22 mouse cellular contexts compared by ENCODE assay signal in the genomic region with DNA sequence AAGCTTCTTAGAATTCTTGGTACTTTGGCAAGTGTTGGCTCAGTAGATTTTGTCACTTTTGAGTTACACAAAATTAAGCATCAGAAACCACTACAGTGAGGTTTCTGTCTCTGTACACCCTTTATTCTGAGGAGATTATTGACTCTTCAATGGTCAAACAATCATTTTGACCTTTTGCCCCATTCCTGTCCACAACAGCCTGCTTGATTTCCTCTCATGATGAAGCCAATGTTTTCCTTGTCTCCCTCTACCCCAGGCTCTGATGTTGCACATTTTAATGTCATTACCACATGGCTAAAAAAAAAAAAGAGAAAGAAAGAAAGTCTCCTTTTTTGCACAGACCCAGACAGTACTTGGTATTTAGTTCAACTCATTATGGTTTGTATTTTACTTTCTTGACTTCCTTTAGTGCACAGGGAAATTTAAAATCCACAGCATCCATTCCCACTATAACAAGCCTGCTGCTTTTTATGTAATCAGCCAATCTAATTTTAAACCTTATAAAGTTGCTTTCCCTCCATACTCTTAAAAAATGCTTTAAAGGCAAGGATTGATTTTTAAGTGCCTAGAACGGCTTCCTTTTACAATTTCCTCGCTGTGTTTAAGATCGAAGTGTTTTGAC.
DNase-seq lines count a peak whose midpoint lies in the region; ATAC-seq and TF ChIP-seq lines count a peak whose summit lies in the region.
"Had no signal": no experiment of that assay in that cellular context is flagged by ENCODE, and none has a peak within 500 bp of the region (broad histone marks: within the 10 kb centered on the region; RNA-seq: fewer than 3 reads in every experiment).

No protein-coding gene starts in this region.

- 22% methylated on average over 3 of the region's 3 CpGs for WGBS in kidney, postnatal 0 days
- 29% methylated on average over 3 of the region's 3 CpGs for WGBS in kidney, embryonic 16.5 days
- WGBS in stomach, postnatal 0 days = 23% methylated on average over 3 of the region's 3 CpGs

- H3K27ac ChIP-seq in kidney, postnatal 0 days = no peak overlapping the region
- H3K27ac ChIP-seq in kidney, embryonic 16.5 days (ENCODE audit: low read length) = no peak overlapping the region
- H3K27ac ChIP-seq in stomach, postnatal 0 days (replicated peaks) = no peak overlapping the region
- H3K27ac ChIP-seq: embryonic facial prominence, embryonic 12.5 days; forebrain, embryonic 12.5 days; heart, embryonic 10.5 days; hindbrain, embryonic 12.5 days had no signal

- no peaks in the 10 kb centered on the region for H3K36me3 ChIP-seq in kidney, postnatal 0 days (ENCODE audit: insufficient read depth, low read length)
- H3K36me3 ChIP-seq in kidney, embryonic 16.5 days (ENCODE audit: insufficient read depth, low read length) = no peaks in the 10 kb centered on the region
- H3K36me3 ChIP-seq in stomach, postnatal 0 days (ENCODE audit: control insufficient read depth, insufficient read depth, low read length) = no peaks in the 10 kb centered on the region
- H3K36me3 ChIP-seq: embryonic facial prominence, embryonic 12.5 days; forebrain, embryonic 12.5 days; heart, embryonic 10.5 days; hindbrain, embryonic 12.5 days had no signal

- TF ChIP-seq CTCF in kidney, postnatal 0 days (IDR thresholded peaks at IDR 0.05; ENCODE audit: low read depth) = no peak
- no peak for TF ChIP-seq CTCF in stomach, postnatal 0 days (IDR thresholded peaks at IDR 0.05; ENCODE audit: low read depth)

- DNase-seq in kidney, postnatal 0 days (ENCODE audit: low spot score) = peak; percentile 17
- DNase-seq in Muller cell, postnatal 12 days (ENCODE audit: inconsistent ontology term) = peak; percentile 16
- peak; percentile 19 for DNase-seq in brain, adult 2 months (ENCODE audit: low read depth, low spot score)
- DNase-seq in embryo, embryonic 11 days = peak; percentile 20
- DNase-seq in thymus, postnatal 10 days (ENCODE audit: low spot score in 2 of 2) = no peak
- DNase-seq in stomach, postnatal 0 days (ENCODE audit: low spot score) = no peak
- DNase-seq in urinary bladder, postnatal 14 days (ENCODE audit: low spot score) = no peak
- DNase-seq: adrenal gland, adult 8-10 months; adrenal gland, postnatal 36 days; cerebellum, adult 18-20 months; cerebellum, postnatal 10 days; gastrocnemius, postnatal 10 days; heart, adult 18-20 months; heart, postnatal 10 days; heart, postnatal 4 days had no signal

- no peak overlapping the region for H3K4me2 ChIP-seq in kidney, postnatal 0 days (ENCODE audit: low read length)
- no peak overlapping the region for H3K4me2 ChIP-seq in kidney, embryonic 16.5 days (replicated peaks; ENCODE audit: low read depth, low read length)
- H3K4me2 ChIP-seq in stomach, postnatal 0 days (replicated peaks; ENCODE audit: low read depth) = no peak overlapping the region
- H3K4me2 ChIP-seq: embryonic facial prominence, embryonic 12.5 days; forebrain, embryonic 12.5 days; hindbrain, embryonic 12.5 days had no signal

- no peak overlapping the region for H3K9ac ChIP-seq in kidney, postnatal 0 days (ENCODE audit: low read depth, low read length)
- no peak overlapping the region for H3K9ac ChIP-seq in kidney, embryonic 16.5 days (replicated peaks; ENCODE audit: low read length)
- H3K9ac ChIP-seq in stomach, postnatal 0 days (ENCODE audit: low read length) = no peak overlapping the region
- H3K9ac ChIP-seq: embryonic facial prominence, embryonic 12.5 days; forebrain, embryonic 12.5 days; hindbrain, embryonic 12.5 days had no signal

- no peaks in the 10 kb centered on the region for H3K4me1 ChIP-seq in kidney, postnatal 0 days (replicated peaks; ENCODE audit: insufficient read depth, low read length)
- H3K4me1 ChIP-seq in kidney, embryonic 16.5 days (ENCODE audit: insufficient read depth, low read length) = no peaks in the 10 kb centered on the region
- no peaks in the 10 kb centered on the region for H3K4me1 ChIP-seq in stomach, postnatal 0 days (replicated peaks; ENCODE audit: control insufficient read depth, insufficient read depth)
- H3K4me1 ChIP-seq: embryonic facial prominence, embryonic 12.5 days; forebrain, embryonic 12.5 days; heart, embryonic 10.5 days; hindbrain, embryonic 12.5 days had no signal

- H3K4me3 ChIP-seq in kidney, postnatal 0 days (replicated peaks; ENCODE audit: low read depth, low read length) = no peak overlapping the region
- H3K4me3 ChIP-seq in kidney, embryonic 16.5 days (ENCODE audit: low read length) = no peak overlapping the region
- no peak overlapping the region for H3K4me3 ChIP-seq in stomach, postnatal 0 days (ENCODE audit: low read depth, low read length)
- H3K4me3 ChIP-seq: embryonic facial prominence, embryonic 12.5 days; forebrain, embryonic 12.5 days; heart, embryonic 10.5 days; hindbrain, embryonic 12.5 days had no signal

- no peak for ATAC-seq in kidney, postnatal 0 days (replicated peaks; ENCODE audit: low FRiP score, low read depth)
- no peak for ATAC-seq in kidney, embryonic 16.5 days (ENCODE audit: low FRiP score, low TSS enrichment)
- ATAC-seq in stomach, postnatal 0 days (ENCODE audit: low FRiP score, low TSS enrichment) = no peak
- ATAC-seq: hindbrain, embryonic 16.5 days; inflammation-experienced regulatory T-cells, adult 6 months had no signal

- H3K27me3 ChIP-seq in kidney, postnatal 0 days (ENCODE audit: insufficient read depth, low read length) = no peaks in the 10 kb centered on the region
- H3K27me3 ChIP-seq in kidney, embryonic 16.5 days (ENCODE audit: insufficient read depth, low read length) = no peaks in the 10 kb centered on the region
- H3K27me3 ChIP-seq in stomach, postnatal 0 days (ENCODE audit: control insufficient read depth, insufficient read depth, low read length) = no peaks in the 10 kb centered on the region
- H3K27me3 ChIP-seq: embryonic facial prominence, embryonic 12.5 days; forebrain, embryonic 12.5 days; hindbrain, embryonic 12.5 days had no signal

- no peak for TF ChIP-seq EP300 in stomach, postnatal 0 days (optimal IDR thresholded peaks at IDR 0.05)

- no peaks in the 10 kb centered on the region for H3K9me3 ChIP-seq in kidney, postnatal 0 days (replicated peaks; ENCODE audit: low read length)
- no peaks in the 10 kb centered on the region for H3K9me3 ChIP-seq in kidney, embryonic 16.5 days (ENCODE audit: low read length)
- H3K9me3 ChIP-seq in stomach, postnatal 0 days (ENCODE audit: control insufficient read depth, low read length) = no peaks in the 10 kb centered on the region
- H3K9me3 ChIP-seq: embryonic facial prominence, embryonic 12.5 days; forebrain, embryonic 12.5 days; heart, embryonic 10.5 days; hindbrain, embryonic 12.5 days had no signal

Comparison
In these comparisons a context has a peak if more than half of its experiments do, and no peak if none do; other contexts are left out.
1. DNase-seq: peak in kidney, postnatal 0 days (single experiment), Muller cell, postnatal 12 days (single experiment), brain, adult 2 months (single experiment) and embryo, embryonic 11 days (single experiment); none in thymus, postnatal 10 days (0 of 2), stomach, postnatal 0 days (single experiment) and urinary bladder, postnatal 14 days (single experiment).